Mouse (Mus musculus) stomach, embryonic 15.5 days (tissue): Measurements from ENCODE around the gene Gm266. TPM values are rescaled to one million over a fixed set of nuclear protein-coding genes. Genes with fewer than 3 reads are reported as not detected.
"Not testable (repeated sequence)": the region's sequence is repeated elsewhere in the genome, so short reads cannot be mapped to it uniquely, and the experiment has no call there.

Source experiments
- ATAC-seq: fragments of 200-750 bp; cut with Nextera tagmentation; 2 replicates; pipeline ENCODE4 v1.8.0; 2017; ENCODE audit warnings: low read depth, moderate number of reproducible peaks, moderate TSS enrichment; ENCODE audit not compliant: insufficient read depth, low FRiP score
- H3K27ac ChIP-seq: fragments of 300-500 bp; sonication (generic); 2 replicates; pipeline ENCODE4 v1.5.1; 2015; ENCODE audit warnings: mild to moderate bottlenecking, inconsistent platforms
- H3K27me3 ChIP-seq: fragments of 300-500 bp; sonication (generic); replicated peaks from 2 replicates; pipeline ENCODE4 v1.6.1; 2015; ENCODE audit warnings: inconsistent platforms
- H3K36me3 ChIP-seq: fragments of 300-500 bp; sonication (generic); 2 replicates; pipeline ENCODE4 v1.6.1; 2015; ENCODE audit warnings: inconsistent platforms
- H3K4me1 ChIP-seq: fragments of 300-500 bp; sonication (generic); 2 replicates; pipeline ENCODE4 v1.6.1; 2015; ENCODE audit warnings: inconsistent platforms
- H3K4me2 ChIP-seq: fragments of 300-500 bp; sonication (generic); 2 replicates; pipeline ENCODE4 v1.6.1; 2015; ENCODE audit warnings: mild to moderate bottlenecking, inconsistent platforms
- H3K4me3 ChIP-seq: fragments of 300-500 bp; sonication (generic); replicated peaks from 2 replicates; pipeline ENCODE4 v1.5.1; 2015; ENCODE audit warnings: inconsistent platforms
- H3K9ac ChIP-seq: fragments of 300-500 bp; sonication (generic); 2 replicates; pipeline ENCODE4 v1.6.1; 2015; ENCODE audit warnings: inconsistent platforms
- H3K9me3 ChIP-seq: fragments of 300-500 bp; sonication (generic); 2 replicates; pipeline ENCODE4 v1.6.1; 2016; ENCODE audit warnings: inconsistent platforms
- WGBS: fragments of 180-500 bp; shearing (Covaris S2); methylation state at CpG from one replicate; pipeline ENCODE4 v1.1.7; 2015; 5-methylcytosine and 5-hydroxymethylcytosine counted together
- polyA plus RNA-seq: library from polyadenylated mRNA; unstranded; fragments of >200 nt; fragmentation: Nextera tagmentation; extraction: Ambion mirVana; gene quantifications from 2 replicates; pipeline ENCODE4 v1.2.1, GENCODE M21; 2015

Gm266 gene
- polyA plus RNA-seq, 1 experiment from 2014 or later, result 30.3 TPM

DNA sequence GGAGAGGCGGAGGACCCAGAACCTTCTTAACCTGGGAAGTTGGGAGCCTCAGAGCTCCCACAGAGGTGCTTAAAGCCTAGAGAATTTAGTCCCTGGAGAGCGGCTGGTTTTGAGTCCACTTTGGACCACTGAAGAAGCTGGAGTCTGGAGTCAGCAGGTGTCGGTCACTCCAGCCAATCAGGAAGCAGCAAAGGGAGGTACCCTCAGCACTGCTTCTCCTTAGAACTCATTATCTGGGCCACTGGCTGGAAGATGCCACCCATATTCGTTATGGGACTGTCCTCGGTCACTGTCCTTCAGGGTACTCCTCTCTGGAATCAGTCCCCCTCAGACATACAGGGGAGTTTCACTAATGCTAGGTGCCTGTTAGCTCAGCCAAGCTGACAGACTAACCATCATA is 30.3 kb upstream of the Gm266 start:
- Histone ChIP-seq H3K36me3 (no peaks in the 10 kb centered on the region), H3K9ac (no peak overlapping the region), H3K27ac (no peak overlapping the region), H3K4me3 (no peak overlapping the region), H3K4me2 (no peak overlapping the region), H3K27me3 (no peaks in the 10 kb centered on the region), H3K9me3 (no peaks in the 10 kb centered on the region), H3K4me1 (no peaks in the 10 kb centered on the region)
- ATAC-seq, result no peak
- WGBS, result 91% methylated on average over 5 of the region's 5 CpGs

DNA sequence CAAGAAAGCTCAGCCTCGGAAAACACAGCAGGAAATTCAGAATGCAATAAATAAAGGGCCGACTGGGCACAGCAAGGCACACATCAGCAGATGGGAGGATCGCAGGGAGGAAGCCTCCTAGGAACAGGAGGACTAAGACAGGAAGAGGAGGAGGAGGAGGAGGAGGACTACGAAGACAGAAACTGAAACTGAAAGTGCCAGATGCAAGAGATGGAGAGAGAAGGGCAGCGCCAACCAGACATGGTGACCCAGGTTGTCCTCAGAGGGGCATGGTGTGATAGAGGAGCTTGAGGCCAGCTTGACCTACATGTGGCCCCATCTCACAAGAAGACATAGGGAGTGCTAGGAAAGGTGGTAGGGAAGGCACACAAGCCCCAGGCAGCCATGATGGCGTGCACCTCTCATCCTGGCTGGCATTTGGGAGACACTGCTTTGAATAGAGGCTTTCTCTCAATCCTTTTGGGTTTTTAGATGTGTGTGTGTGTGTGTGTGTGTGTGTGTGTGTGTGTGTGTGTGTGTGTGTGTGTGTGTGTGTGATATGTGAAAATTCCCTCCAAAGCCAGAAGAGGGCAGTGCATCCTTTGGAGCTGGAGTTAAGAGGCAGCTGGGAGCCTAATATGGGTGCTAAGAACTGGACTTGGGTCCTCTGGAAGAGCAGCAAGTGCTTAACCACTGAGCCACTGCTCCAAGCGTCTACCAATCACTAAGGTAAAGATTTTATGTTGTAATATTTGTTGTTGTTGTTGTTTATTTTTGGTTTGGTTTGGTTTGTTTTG is 29.4 kb upstream of the Gm266 start:
- H3K36me3 ChIP-seq, result no peaks in the 10 kb centered on the region
- H3K4me1 ChIP-seq, result no peaks in the 10 kb centered on the region
- no peaks in the 10 kb centered on the region for H3K27me3 ChIP-seq
- no peaks in the 10 kb centered on the region for H3K9me3 ChIP-seq
- ATAC-seq, result no peak
- H3K9ac ChIP-seq, result no peak overlapping the region
- no peak overlapping the region for H3K27ac ChIP-seq
- H3K4me3 ChIP-seq, result no peak overlapping the region
- WGBS, result 78% methylated on average over 7 of the region's 7 CpGs
- H3K4me2 ChIP-seq, result no peak overlapping the region

GRCm38 (mm10) chr12:111514231-111514792 is 28.7 kb upstream of the Gm266 start:
- no peaks in the 10 kb centered on the region for H3K27me3 ChIP-seq
- ATAC-seq, result no peak
- WGBS, result 59% methylated on average over 7 of the region's 7 CpGs

GRCm38 (mm10) chr12:111513673-111514072 is 28.1 kb upstream of the Gm266 start:
- H3K27ac ChIP-seq, result no peak overlapping the region
- ATAC-seq, result no peak

More at GRCm38 (mm10) chr12:111514231-111514792, 28.7 kb upstream of the Gm266 start:
- no peak overlapping the region for H3K27ac ChIP-seq
- H3K36me3 ChIP-seq, result no peaks in the 10 kb centered on the region
- no peak overlapping the region for H3K4me2 ChIP-seq
- H3K9ac ChIP-seq, result no peak overlapping the region
- no peaks in the 10 kb centered on the region for H3K9me3 ChIP-seq
- H3K4me1 ChIP-seq, result no peaks in the 10 kb centered on the region
- H3K4me3 ChIP-seq, result no peak overlapping the region

DNA sequence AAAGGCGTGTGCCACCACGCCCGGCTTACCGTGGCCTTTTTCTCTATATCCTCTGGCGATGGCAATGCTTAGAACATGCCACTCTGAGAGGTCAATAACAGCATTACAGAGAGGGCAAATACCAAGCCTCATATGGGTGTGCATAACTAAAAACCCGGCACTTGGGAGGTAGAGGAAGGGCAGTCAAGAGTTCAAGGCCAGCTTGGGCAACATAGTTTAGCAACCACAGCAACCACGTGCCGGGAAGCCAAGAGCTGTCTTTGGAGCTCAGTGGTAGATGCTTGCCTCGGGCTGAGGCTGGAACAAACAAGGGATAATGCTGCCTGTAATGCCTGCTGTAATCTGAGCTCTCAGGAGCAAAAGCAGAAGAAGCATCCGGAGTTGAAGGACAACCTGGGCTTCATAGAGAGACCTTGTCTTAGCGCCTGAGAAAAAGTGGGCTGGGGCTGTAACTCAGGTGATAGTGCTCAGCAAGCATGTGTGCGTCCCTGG is 27.0 kb upstream of the Gm266 start:
- no peaks in the 10 kb centered on the region for H3K36me3 ChIP-seq
- H3K9ac ChIP-seq, result no peak overlapping the region
- H3K4me2 ChIP-seq, result no peak overlapping the region
- 82% methylated on average over 12 of the region's 12 CpGs for whole genome bisulfite sequencing
- H3K4me3 ChIP-seq, result no peak overlapping the region
- H3K27ac ChIP-seq, result no peak overlapping the region
- no peaks in the 10 kb centered on the region for H3K27me3 ChIP-seq
- no peaks in the 10 kb centered on the region for H3K4me1 ChIP-seq
- ATAC-seq, result no peak
- H3K9me3 ChIP-seq, result no peaks in the 10 kb centered on the region

More at GRCm38 (mm10) chr12:111513673-111514072, 28.1 kb upstream of the Gm266 start:
- Histone ChIP-seq H3K9ac (no peak overlapping the region), H3K36me3 (no peaks in the 10 kb centered on the region), H3K4me2 (no peak overlapping the region), H3K4me1 (no peaks in the 10 kb centered on the region), H3K9me3 (no peaks in the 10 kb centered on the region), H3K4me3 (no peak overlapping the region), H3K27me3 (no peaks in the 10 kb centered on the region)
- WGBS, result 67% methylated on average over 5 of the region's 5 CpGs

- H3K36me3 ChIP-seq, H3K9me3 ChIP-seq, H3K9ac ChIP-seq, H3K4me2 ChIP-seq, ATAC-seq, H3K4me3 ChIP-seq, H3K4me1 ChIP-seq, H3K27ac ChIP-seq, H3K27me3 ChIP-seq: not testable (repeated sequence)
- WGBS, result 73% methylated on average over 3 of the region's 3 CpGs
These were observed 22.8 kb upstream of the Gm266 start for GRCm38 (mm10) chr12:111508438-111508837.

DNA sequence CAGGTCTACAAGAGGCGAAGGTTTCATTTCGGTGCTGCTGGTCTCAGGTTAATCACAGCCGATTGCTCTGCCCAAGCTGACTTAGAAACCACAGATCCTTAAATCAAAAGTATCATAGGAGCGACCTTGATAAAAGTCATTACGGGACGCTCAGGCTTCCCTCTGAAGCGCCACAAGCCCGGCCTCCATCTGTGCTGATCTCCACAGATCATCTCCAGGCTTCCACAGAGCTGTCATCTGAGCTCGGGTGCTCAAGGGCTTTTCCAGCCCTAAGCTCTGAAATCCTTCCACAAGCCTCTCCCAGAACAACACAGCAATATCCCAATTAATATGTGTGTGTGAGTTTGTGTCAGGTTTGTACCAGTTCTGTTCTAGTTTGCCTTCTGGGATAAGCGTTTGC is 22.3 kb upstream of the Gm266 start:
- WGBS, result 89% methylated on average over 10 of the region's 10 CpGs
- H3K9me3 ChIP-seq, result no peaks in the 10 kb centered on the region
- no peak overlapping the region for H3K9ac ChIP-seq
- H3K27ac ChIP-seq, result no peak overlapping the region
- H3K36me3 ChIP-seq, result no peaks in the 10 kb centered on the region
- no peak overlapping the region for H3K4me3 ChIP-seq
- H3K4me2 ChIP-seq, result no peak overlapping the region
- ATAC-seq, result no peak
- no peaks in the 10 kb centered on the region for H3K27me3 ChIP-seq
- no peaks in the 10 kb centered on the region for H3K4me1 ChIP-seq

DNA sequence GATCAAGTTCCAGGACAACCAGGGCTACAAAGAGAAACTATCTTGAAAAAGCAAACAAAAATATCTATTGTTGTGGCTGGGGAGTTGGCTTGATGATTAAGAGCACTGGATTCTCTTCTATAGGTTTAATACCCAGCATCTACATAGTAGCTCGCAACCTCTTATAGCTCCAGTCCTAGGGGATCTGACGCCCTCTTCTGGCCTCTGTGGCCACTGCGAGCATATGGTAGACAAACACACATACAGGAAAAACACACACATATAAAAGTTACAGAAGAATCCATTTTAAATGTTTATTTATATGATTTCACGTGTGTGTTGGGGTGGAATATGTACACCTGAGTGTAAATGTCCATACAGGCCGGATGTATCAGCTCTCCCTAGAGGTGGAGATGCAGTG is 21.4 kb upstream of the Gm266 start:
- Histone ChIP-seq H3K9ac (no peak overlapping the region), H3K27ac (no peak overlapping the region), H3K9me3 (no peaks in the 10 kb centered on the region), H3K4me3 (no peak overlapping the region), H3K27me3 (no peaks in the 10 kb centered on the region), H3K4me1 (no peaks in the 10 kb centered on the region), H3K36me3 (no peaks in the 10 kb centered on the region), H3K4me2 (no peak overlapping the region)
- 59% methylated on average over 5 of the region's 5 CpGs for WGBS
- no peak for ATAC-seq

DNA sequence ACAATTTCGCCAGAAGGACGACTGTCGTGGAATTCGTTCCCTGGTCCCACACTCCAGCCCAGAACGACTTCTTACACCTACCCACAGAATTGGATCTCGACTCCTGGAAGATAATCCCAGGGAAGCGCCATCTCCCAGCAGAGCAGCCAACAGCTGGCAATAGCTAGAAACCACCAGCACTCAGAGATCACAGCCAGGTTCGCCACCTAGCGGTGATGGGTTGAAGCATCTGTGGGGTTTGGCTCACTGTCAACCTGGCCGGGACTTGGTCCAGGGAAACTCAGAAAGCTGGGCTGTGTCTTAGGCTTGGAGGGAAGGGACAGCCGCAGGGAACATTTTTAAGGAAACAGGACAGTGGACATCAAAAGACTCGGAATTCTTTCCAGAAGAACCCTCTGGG is 19.3 kb upstream of the Gm266 start:
- peak; percentile 64; the same call in 1 of the 2 replicates for ATAC-seq
- Histone ChIP-seq H3K4me1 (no peaks in the 10 kb centered on the region), H3K4me2 (peak overlapping the region; percentile 40), H3K9me3 (no peaks in the 10 kb centered on the region), H3K9ac (no peak overlapping the region), H3K4me3 (peak overlapping the region; percentile 12; the same call in 1 of the 2 replicates), H3K27me3 (no peaks in the 10 kb centered on the region), H3K27ac (no peak overlapping the region), H3K36me3 (no peaks in the 10 kb centered on the region)
- 3% methylated on average over 12 of the region's 12 CpGs for WGBS

DNA sequence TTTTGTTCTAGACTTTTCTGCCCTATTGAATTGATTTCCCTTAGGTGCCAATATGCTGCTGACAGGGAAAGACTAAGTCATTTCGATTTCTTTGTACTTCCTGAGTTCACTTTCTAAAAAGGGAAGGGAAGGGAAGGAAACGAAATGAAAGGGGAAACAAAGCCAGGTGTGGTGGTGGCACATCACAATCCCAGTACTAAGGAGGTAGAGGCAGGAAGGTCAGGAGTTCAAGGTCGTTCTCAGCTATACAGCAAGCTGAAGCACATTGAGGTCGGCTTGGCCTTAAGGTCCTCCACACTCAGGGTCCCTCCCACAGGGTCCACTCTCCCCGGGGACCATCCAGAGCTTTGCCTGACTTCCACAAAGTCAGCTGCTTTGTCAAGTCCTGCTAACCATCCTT is 17.9 kb upstream of the Gm266 start:
- H3K9me3 ChIP-seq, result no peaks in the 10 kb centered on the region
- H3K4me2 ChIP-seq, result no peak overlapping the region
- WGBS, result 63% methylated on average over 5 of the region's 5 CpGs

DNA sequence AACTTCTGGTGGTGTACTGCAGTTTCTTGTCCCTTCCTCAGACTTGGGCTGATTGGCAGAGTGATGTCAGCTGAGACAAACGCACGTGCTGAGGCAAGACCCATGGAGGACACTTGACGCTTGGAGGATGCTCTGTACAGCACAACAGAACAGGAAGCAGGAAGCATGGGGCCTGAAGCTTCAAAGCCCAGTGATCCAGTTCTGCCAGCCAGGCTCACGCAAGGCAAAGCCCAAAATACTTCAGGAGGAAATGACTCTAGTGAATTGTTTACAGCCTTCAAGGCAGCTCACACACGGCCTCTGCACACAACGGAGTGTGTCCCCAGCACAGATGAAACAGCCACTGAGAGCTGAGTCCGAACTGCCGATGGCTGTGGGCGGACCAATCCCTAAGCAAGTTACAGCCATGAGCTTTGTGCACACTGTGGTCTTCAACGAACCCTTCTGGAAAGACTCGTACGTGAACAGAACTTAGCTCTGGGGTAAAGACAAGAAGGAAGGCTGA is 17.5 kb upstream of the Gm266 start:
- no peaks in the 10 kb centered on the region for H3K27me3 ChIP-seq
- no peak overlapping the region for H3K4me3 ChIP-seq
- H3K27ac ChIP-seq, result no peak overlapping the region
- no peaks in the 10 kb centered on the region for H3K4me1 ChIP-seq
- no peaks in the 10 kb centered on the region for H3K36me3 ChIP-seq
- H3K9ac ChIP-seq, result no peak overlapping the region
- 75% methylated on average over 12 of the region's 12 CpGs for WGBS
- H3K4me2 ChIP-seq, result no peak overlapping the region
- no peaks in the 10 kb centered on the region for H3K9me3 ChIP-seq
- ATAC-seq, result no peak

More for the DNA sequence above, 17.9 kb upstream of the Gm266 start:
- Histone ChIP-seq H3K27ac (no peak overlapping the region), H3K4me3 (no peak overlapping the region), H3K36me3 (no peaks in the 10 kb centered on the region), H3K9ac (no peak overlapping the region), H3K27me3 (no peaks in the 10 kb centered on the region), H3K4me1 (no peaks in the 10 kb centered on the region)
- ATAC-seq, result no peak

DNA sequence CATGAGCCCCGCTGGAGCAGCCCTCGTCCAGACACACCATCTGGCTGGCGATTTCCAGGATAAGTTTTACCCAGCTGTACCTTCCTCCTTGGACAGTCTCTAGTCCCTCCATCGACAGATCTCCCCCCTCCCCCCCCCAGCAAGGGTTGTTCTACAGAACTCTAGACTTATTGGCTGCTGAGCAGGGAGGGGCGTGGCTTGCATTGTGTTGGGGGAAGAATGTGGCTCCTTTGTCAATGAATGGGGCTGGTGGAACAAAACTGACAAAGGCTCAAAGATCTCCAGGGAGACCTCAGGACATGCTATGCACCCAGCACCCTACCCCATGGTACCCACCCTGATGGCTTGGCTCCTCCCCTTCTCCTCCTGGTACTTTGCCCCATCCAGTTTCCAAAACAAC is 15.1 kb upstream of the Gm266 start:
- 41% methylated on average over 5 of the region's 5 CpGs for WGBS

More for the DNA sequence above, 15.1 kb upstream of the Gm266 start:
- H3K9ac ChIP-seq, result no peak overlapping the region
- H3K9me3 ChIP-seq, result no peaks in the 10 kb centered on the region
- H3K4me1 ChIP-seq, result no peaks in the 10 kb centered on the region
- H3K4me3 ChIP-seq, result no peak overlapping the region
- H3K27me3 ChIP-seq, result no peaks in the 10 kb centered on the region
- H3K36me3 ChIP-seq, result no peaks in the 10 kb centered on the region
- H3K27ac ChIP-seq, result no peak overlapping the region
- H3K4me2 ChIP-seq, result no peak overlapping the region
- no peak for ATAC-seq
